Mouse (Mus musculus): ENCODE results near the gene Brd2.

GRCm38 (mm10) chr17:34131911-34132310 lies 9.5 kb upstream of the Brd2 start:
- TF ChIP-seq POLR2A (IDR thresholded peaks at IDR 0.05; ENCODE audit: control insufficient read depth, low read depth, low read length) (no peak), CTCF (IDR thresholded peaks at IDR 0.05; ENCODE audit: control insufficient read depth, insufficient read depth, insufficient replicate concordance, low read depth, low read length) (no peak)

Data from testis, adult 2 months (tissue).